ENCODE assay signal across 27 mouse cellular contexts in the genomic region with DNA sequence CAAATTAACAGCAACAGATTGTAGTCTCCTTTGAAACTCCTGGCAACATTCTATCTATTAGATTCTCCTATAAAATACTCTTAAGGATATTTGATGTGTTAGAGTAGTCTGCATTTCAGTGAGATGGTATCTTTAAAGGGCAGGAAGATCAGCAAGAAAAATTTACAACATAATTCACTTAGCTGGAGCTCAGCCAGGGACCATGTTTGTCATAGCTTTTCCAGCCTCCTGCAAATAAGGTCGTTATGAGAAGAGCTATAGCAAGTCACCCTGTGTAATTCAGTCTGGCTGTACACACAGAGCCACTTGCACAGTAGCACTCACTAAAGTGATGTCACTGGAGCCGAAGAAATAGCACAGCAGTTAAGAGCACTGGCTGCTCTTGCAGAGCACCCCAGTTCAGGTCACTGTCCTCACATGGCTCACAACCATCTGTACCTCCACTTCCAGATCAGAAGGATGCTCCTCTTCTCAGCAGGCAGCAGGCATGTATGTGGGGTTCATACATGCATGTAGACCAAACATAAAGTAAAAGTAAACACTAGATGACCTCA.
A peak's percentile ranks its signal among the peaks of the same experiment; 100 is the strongest.
DNase-seq lines count a peak whose midpoint lies in the region; ATAC-seq and TF ChIP-seq lines count a peak whose summit lies in the region.
"Had no signal": no experiment of that assay in that cellular context is flagged by ENCODE, and none has a peak within 500 bp of the region (broad histone marks: within the 10 kb centered on the region; RNA-seq: fewer than 3 reads in every experiment).

No protein-coding gene starts in this region.

- TF ChIP-seq CTCF in hindbrain, postnatal 0 days (IDR thresholded peaks at IDR 0.05; ENCODE audit: low read depth): no peak

- 75% methylated on average over 2 of the region's 2 CpGs for WGBS in hindbrain, embryonic 15.5 days
- 58% methylated on average over 2 of the region's 2 CpGs for whole genome bisulfite sequencing in hindbrain, postnatal 0 days
- 54% methylated on average over 2 of the region's 2 CpGs for WGBS in neural tube, embryonic 15.5 days

- H3K27ac ChIP-seq in hindbrain, embryonic 15.5 days (replicated peaks): no peak overlapping the region
- H3K27ac ChIP-seq in hindbrain, postnatal 0 days: no peak overlapping the region
- no peak overlapping the region for H3K27ac ChIP-seq in neural tube, embryonic 15.5 days (replicated peaks)
- H3K27ac ChIP-seq: embryonic facial prominence, embryonic 12.5 days; embryonic facial prominence, embryonic 15.5 days; forebrain, embryonic 12.5 days; forebrain, embryonic 15.5 days; heart, adult 2 months; heart, embryonic 10.5 days; heart, embryonic 13.5 days; hindbrain, embryonic 12.5 days had no signal

- H3K9me3 ChIP-seq in hindbrain, embryonic 15.5 days: no peaks in the 10 kb centered on the region
- no peaks in the 10 kb centered on the region for H3K9me3 ChIP-seq in hindbrain, postnatal 0 days (ENCODE audit: low read length)
- H3K9me3 ChIP-seq in neural tube, embryonic 15.5 days (replicated peaks): no peaks in the 10 kb centered on the region
- H3K9me3 ChIP-seq: embryonic facial prominence, embryonic 12.5 days; embryonic facial prominence, embryonic 15.5 days; forebrain, embryonic 12.5 days; forebrain, embryonic 15.5 days; G1E; heart, embryonic 10.5 days; heart, embryonic 13.5 days; hindbrain, embryonic 12.5 days had no signal

- no peak overlapping the region for H3K9ac ChIP-seq in hindbrain, embryonic 15.5 days
- H3K9ac ChIP-seq in hindbrain, postnatal 0 days (replicated peaks; ENCODE audit: low read length): no peak overlapping the region
- H3K9ac ChIP-seq in neural tube, embryonic 15.5 days (replicated peaks): no peak overlapping the region
- H3K9ac ChIP-seq: embryonic facial prominence, embryonic 12.5 days; embryonic facial prominence, embryonic 15.5 days; forebrain, embryonic 12.5 days; forebrain, embryonic 15.5 days; heart, embryonic 13.5 days; hindbrain, embryonic 12.5 days had no signal

- H3K4me1 ChIP-seq in hindbrain, embryonic 15.5 days (replicated peaks): peaks cover 5% of the 10 kb centered on the region
- 0 out of 2 replicates have a peak, but pooled peaks cover 7% of the 10 kb centered on the region for H3K4me1 ChIP-seq in hindbrain, postnatal 0 days (ENCODE audit: insufficient read depth, low read length)
- peaks cover 6% of the 10 kb centered on the region for H3K4me1 ChIP-seq in neural tube, embryonic 15.5 days
- H3K4me1 ChIP-seq: embryonic facial prominence, embryonic 12.5 days; embryonic facial prominence, embryonic 15.5 days; forebrain, embryonic 12.5 days; forebrain, embryonic 15.5 days; heart, embryonic 10.5 days; heart, embryonic 13.5 days had no signal

- ATAC-seq in hindbrain, embryonic 15.5 days (ENCODE audit: low FRiP score, low read depth): 0 out of 2 replicates have a peak, but pooled peaks have one; percentile 56
- ATAC-seq in hindbrain, postnatal 0 days: no peak
- 0 out of 2 replicates have a peak, but pooled peaks have one; percentile 41 for ATAC-seq in neural tube, embryonic 15.5 days (ENCODE audit: low FRiP score)
- ATAC-seq: forebrain, embryonic 15.5 days; intestine, postnatal 0 days had no signal

- no peak overlapping the region for H3K4me3 ChIP-seq in hindbrain, embryonic 15.5 days
- no peak overlapping the region for H3K4me3 ChIP-seq in hindbrain, postnatal 0 days (ENCODE audit: low read length)
- no peak overlapping the region for H3K4me3 ChIP-seq in neural tube, embryonic 15.5 days (replicated peaks)
- H3K4me3 ChIP-seq: embryonic facial prominence, embryonic 12.5 days; embryonic facial prominence, embryonic 15.5 days; forebrain, embryonic 12.5 days; forebrain, embryonic 15.5 days; heart, adult 2 months; heart, embryonic 10.5 days; heart, embryonic 13.5 days; hindbrain, embryonic 12.5 days had no signal

- no peaks in the 10 kb centered on the region for H3K27me3 ChIP-seq in hindbrain, embryonic 15.5 days
- H3K27me3 ChIP-seq in hindbrain, postnatal 0 days (ENCODE audit: insufficient read depth, low read length): no peaks in the 10 kb centered on the region
- H3K27me3 ChIP-seq in neural tube, embryonic 15.5 days (replicated peaks): no peaks in the 10 kb centered on the region
- H3K27me3 ChIP-seq: CH12.LX; embryonic facial prominence, embryonic 12.5 days; embryonic facial prominence, embryonic 15.5 days; forebrain, embryonic 12.5 days; forebrain, embryonic 15.5 days; heart, embryonic 13.5 days; hindbrain, embryonic 12.5 days had no signal

- DNase-seq in adrenal gland, postnatal 14 days: peak; percentile 6
- DNase-seq in adrenal gland, adult 18-20 months (ENCODE audit: low spot score in 2 of 2): no peak
- DNase-seq in hindbrain, postnatal 0 days (ENCODE audit: low spot score): no peak
- peak; percentile 72 for DNase-seq in MN1 (ENCODE audit: low spot score)
- DNase-seq in spleen, postnatal 36 days (ENCODE audit: low spot score in 2 of 2): no peak
- DNase-seq: B cell, adult 2 months; cerebellum, adult 11 months; cerebellum, adult 2 months; cerebellum, adult 9-11 months; cerebellum, postnatal 25 days; gastrocnemius, postnatal 25 days; heart, adult 2 months; heart, postnatal 14 days; heart, postnatal 4 days; kidney, adult 2 months had no signal

- no peak overlapping the region for H3K4me2 ChIP-seq in hindbrain, embryonic 15.5 days
- H3K4me2 ChIP-seq in hindbrain, postnatal 0 days (ENCODE audit: low read depth, low read length): no peak overlapping the region
- no peak overlapping the region for H3K4me2 ChIP-seq in neural tube, embryonic 15.5 days
- H3K4me2 ChIP-seq: embryonic facial prominence, embryonic 12.5 days; embryonic facial prominence, embryonic 15.5 days; forebrain, embryonic 12.5 days; forebrain, embryonic 15.5 days; heart, embryonic 13.5 days; hindbrain, embryonic 12.5 days had no signal

- no peaks in the 10 kb centered on the region for H3K36me3 ChIP-seq in hindbrain, embryonic 15.5 days
- no peaks in the 10 kb centered on the region for H3K36me3 ChIP-seq in hindbrain, postnatal 0 days (ENCODE audit: insufficient read depth, low read length)
- no peaks in the 10 kb centered on the region for H3K36me3 ChIP-seq in neural tube, embryonic 15.5 days
- H3K36me3 ChIP-seq: embryonic facial prominence, embryonic 12.5 days; embryonic facial prominence, embryonic 15.5 days; forebrain, embryonic 12.5 days; forebrain, embryonic 15.5 days; G1E; heart, embryonic 10.5 days; heart, embryonic 13.5 days; hindbrain, embryonic 12.5 days had no signal

Comparison
In these comparisons a context has a peak if more than half of its experiments do, and no peak if none do; other contexts are left out.
1. DNase-seq: peak in adrenal gland, postnatal 14 days (single experiment) and MN1 (single experiment); none in adrenal gland, adult 18-20 months (0 of 2), hindbrain, postnatal 0 days (single experiment) and spleen, postnatal 36 days (0 of 2).